Mouse (Mus musculus) CH12.LX (cell line): ENCODE measurements around the gene Gnat1. TPM values are rescaled to one million over a fixed set of nuclear protein-coding genes. Genes with fewer than 3 reads are reported as not detected.
A peak's percentile ranks its signal among the peaks of the same experiment; 100 is the strongest.

Source experiments
- DNase-seq: peaks from one replicate; pipeline ENCODE4 v3.0.0-alpha.2; 2013; ENCODE audit errors: extremely low read depth
- H3K27ac ChIP-seq: 2 replicates; pipeline ENCODE4 v1.5.1; 2012; ENCODE audit warnings: low read depth, mild to moderate bottlenecking, control low read depth, moderate library complexity; ENCODE audit not compliant: insufficient read depth
- H3K27me3 ChIP-seq: replicated peaks from 2 replicates; pipeline ENCODE3; 2012; ENCODE audit warnings: inconsistent platforms
- H3K36me3 ChIP-seq, 2 experiments: replicated peaks in 1 of 2; 2 replicates each; pipeline versions ENCODE3 to v1.6.1; 2012; ENCODE audit warnings: inconsistent platforms in 1 of 2, low read length in 1 of 2, mild to moderate bottlenecking in 1 of 2, mixed read lengths in 1 of 2, moderate library complexity in 1 of 2; ENCODE audit not compliant: control insufficient read depth in 1 of 2, insufficient read depth in 1 of 2
- H3K4me1 ChIP-seq, 2 experiments: 2 replicates each; pipeline ENCODE4 v1.6.1; 2012; ENCODE audit warnings: inconsistent platforms in 1 of 2, moderate library complexity in 1 of 2; ENCODE audit not compliant: insufficient read depth in 2 of 2, control insufficient read depth in 1 of 2
- H3K4me2 ChIP-seq: 2 replicates; pipeline ENCODE4 v1.6.1; 2012; ENCODE audit warnings: low read depth, mild to moderate bottlenecking, control low read depth; ENCODE audit not compliant: poor library complexity, insufficient read depth, severe bottlenecking
- H3K4me3 ChIP-seq, 3 experiments: fragments of 150-350 bp in 1 of 3; sonication (generic) in 1 of 3; replicated peaks in 1 of 3; 2 replicates each; pipeline versions ENCODE3 to v1.5.1; 2011 to 2012; ENCODE audit warnings: low read depth in 2 of 3, low read length in 2 of 3, mild to moderate bottlenecking in 2 of 3, moderate library complexity in 2 of 3, control low read depth in 1 of 3, improper control_type of control experiment in 1 of 3, inconsistent platforms in 1 of 3, mixed read lengths in 1 of 3; ENCODE audit not compliant: poor library complexity in 1 of 3
- H3K79me2 ChIP-seq: replicated peaks from 2 replicates; pipeline ENCODE4 v1.6.1; 2012; ENCODE audit warnings: mild to moderate bottlenecking, moderate library complexity; ENCODE audit not compliant: control insufficient read depth, poor library complexity, insufficient read depth, severe bottlenecking; ENCODE audit errors: extremely low read depth
- H3K9ac ChIP-seq: 2 replicates; pipeline ENCODE4 v1.6.1; 2012; ENCODE audit warnings: low read depth, mild to moderate bottlenecking, control low read depth, moderate library complexity; ENCODE audit not compliant: insufficient read depth
- H3K9me3 ChIP-seq: replicated peaks from 2 replicates; pipeline ENCODE3; 2012; ENCODE audit warnings: low read length, inconsistent platforms, mixed read lengths
- BHLHE40 ChIP-seq: IDR thresholded peaks from 2 replicates; pipeline ENCODE4 v1.6.1; 2011; ENCODE audit warnings: mild to moderate bottlenecking, low read depth, low read length, improper control_type of control experiment
- CHD1 ChIP-seq: IDR thresholded peaks from 2 replicates; pipeline ENCODE4 v1.6.1; 2012; ENCODE audit warnings: low read depth, low read length, improper control_type of control experiment, inconsistent platforms
- CHD2 ChIP-seq: IDR thresholded peaks from 2 replicates; pipeline ENCODE4 v1.6.1; 2011; ENCODE audit warnings: low read length, improper control_type of control experiment
- CTCF ChIP-seq, 2 experiments: IDR thresholded peaks in 1 of 2; conservative IDR thresholded peaks in 1 of 2; 2 replicates each; pipeline ENCODE4 v1.5.1; 2011 to 2012; ENCODE audit warnings: low read depth in 2 of 2, low read length in 2 of 2, improper control_type of control experiment in 1 of 2, inconsistent platforms in 1 of 2, mild to moderate bottlenecking in 1 of 2, moderate library complexity in 1 of 2
- E2F4 ChIP-seq: IDR thresholded peaks from 2 replicates; pipeline ENCODE4 v1.6.1; 2011; ENCODE audit warnings: low read depth, low read length, improper control_type of control experiment; ENCODE audit not compliant: insufficient replicate concordance
- ELF1 ChIP-seq: IDR thresholded peaks from 2 replicates; pipeline ENCODE4 v1.6.1; 2014; ENCODE audit warnings: low read depth, mild to moderate bottlenecking, inconsistent platforms, low read length, improper control_type of control experiment
- EP300 ChIP-seq: IDR thresholded peaks from 2 replicates; pipeline ENCODE4 v1.6.1; 2011; ENCODE audit warnings: low read length, improper control_type of control experiment
- ETS1 ChIP-seq: conservative IDR thresholded peaks from 2 replicates; pipeline ENCODE4 v1.6.1; 2012; ENCODE audit warnings: low read depth, mild to moderate bottlenecking, inconsistent platforms, low read length, improper control_type of control experiment, moderate library complexity
- GABPA ChIP-seq: IDR thresholded peaks from 2 replicates; pipeline ENCODE4 v1.6.1; 2012; ENCODE audit warnings: low read depth, low read length, improper control_type of control experiment, inconsistent platforms; ENCODE audit not compliant: insufficient replicate concordance
- HCFC1 ChIP-seq: IDR thresholded peaks from 2 replicates; pipeline ENCODE4 v1.6.1; 2012; ENCODE audit warnings: low read depth, mild to moderate bottlenecking, inconsistent platforms, low read length, improper control_type of control experiment
- IRF4 ChIP-seq: IDR thresholded peaks from 2 replicates; pipeline ENCODE4 v1.6.1; 2014; ENCODE audit warnings: low read depth, mild to moderate bottlenecking, inconsistent platforms, low read length, improper control_type of control experiment
- JUN ChIP-seq: IDR thresholded peaks from 2 replicates; pipeline ENCODE4 v1.6.1; 2011; ENCODE audit warnings: low read depth, mild to moderate bottlenecking, low read length, improper control_type of control experiment, moderate library complexity; ENCODE audit not compliant: insufficient read depth
- JUND ChIP-seq: conservative IDR thresholded peaks from 2 replicates; pipeline ENCODE4 v1.6.1; 2011; ENCODE audit warnings: low read depth, low read length, improper control_type of control experiment
- KAT2A ChIP-seq: IDR thresholded peaks from 2 replicates; pipeline ENCODE4 v1.6.1; 2012; ENCODE audit warnings: low read length, improper control_type of control experiment, inconsistent platforms; ENCODE audit not compliant: insufficient replicate concordance
- MAFK ChIP-seq: IDR thresholded peaks from 2 replicates; pipeline ENCODE4 v1.6.1; 2011; ENCODE audit warnings: low read length, improper control_type of control experiment; ENCODE audit not compliant: insufficient replicate concordance
- MAX ChIP-seq: IDR thresholded peaks from 2 replicates; pipeline ENCODE4 v1.6.1; 2011; ENCODE audit warnings: low read length, improper control_type of control experiment
- MAZ ChIP-seq: IDR thresholded peaks from 2 replicates; pipeline ENCODE4 v1.6.1; 2012; ENCODE audit warnings: low read depth, mild to moderate bottlenecking, inconsistent platforms, low read length, improper control_type of control experiment, moderate library complexity
- MEF2A ChIP-seq: IDR thresholded peaks from 2 replicates; pipeline ENCODE4 v1.6.1; 2014; ENCODE audit warnings: low read depth, mild to moderate bottlenecking, inconsistent platforms, low read length, improper control_type of control experiment, borderline replicate concordance
- MXI1 ChIP-seq: IDR thresholded peaks from 2 replicates; pipeline ENCODE4 v1.6.1; 2011; ENCODE audit warnings: mild to moderate bottlenecking, low read depth, low read length, improper control_type of control experiment
- MYC ChIP-seq: IDR thresholded peaks from 2 replicates; pipeline ENCODE4 v1.6.1; 2011; ENCODE audit warnings: low read depth, mild to moderate bottlenecking, improper control_type of control experiment, low read length
- NELFE ChIP-seq: IDR thresholded peaks from 2 replicates; pipeline ENCODE4 v1.6.1; 2011; ENCODE audit warnings: low read depth, low read length, improper control_type of control experiment
- NRF1 ChIP-seq: IDR thresholded peaks from 2 replicates; pipeline ENCODE4 v1.6.1; 2014; ENCODE audit warnings: low read depth, mild to moderate bottlenecking, inconsistent platforms, low read length, improper control_type of control experiment, moderate library complexity
- PAX5 ChIP-seq: IDR thresholded peaks from 2 replicates; pipeline ENCODE4 v1.6.1; 2012; ENCODE audit warnings: low read length, inconsistent platforms, mixed read lengths
- POLR2A ChIP-seq: IDR thresholded peaks from 2 replicates; pipeline ENCODE4 v1.6.1; 2011; ENCODE audit warnings: low read depth, mild to moderate bottlenecking, improper control_type of control experiment, low read length
- POLR2AphosphoS2 ChIP-seq: IDR thresholded peaks from 2 replicates; pipeline ENCODE4 v1.6.1; 2011; ENCODE audit warnings: low read depth, low read length, improper control_type of control experiment
- RAD21 ChIP-seq: IDR thresholded peaks from 2 replicates; pipeline ENCODE4 v1.6.1; 2011; ENCODE audit warnings: low read depth, mild to moderate bottlenecking, low read length, improper control_type of control experiment, moderate library complexity
- RCOR1 ChIP-seq: conservative IDR thresholded peaks from 2 replicates; pipeline ENCODE4 v1.6.1; 2012; ENCODE audit warnings: low read depth, mild to moderate bottlenecking, inconsistent platforms, low read length, improper control_type of control experiment
- SIN3A ChIP-seq: IDR thresholded peaks from 2 replicates; pipeline ENCODE4 v1.6.1; 2012; ENCODE audit warnings: low read length, improper control_type of control experiment, inconsistent platforms
- SMC3 ChIP-seq: IDR thresholded peaks from 2 replicates; pipeline ENCODE4 v1.6.1; 2011; ENCODE audit warnings: low read depth, low read length, improper control_type of control experiment
- TBP ChIP-seq: conservative IDR thresholded peaks from 2 replicates; pipeline ENCODE4 v1.6.1; 2011; ENCODE audit warnings: low read depth, low read length, improper control_type of control experiment
- TCF12 ChIP-seq: IDR thresholded peaks from 2 replicates; pipeline ENCODE4 v1.6.1; 2014; ENCODE audit warnings: low read depth, mild to moderate bottlenecking, inconsistent platforms, low read length, improper control_type of control experiment
- UBTF ChIP-seq: IDR thresholded peaks from 2 replicates; pipeline ENCODE4 v1.6.1; 2012; ENCODE audit warnings: low read depth, mild to moderate bottlenecking, inconsistent platforms, low read length, improper control_type of control experiment, moderate library complexity
- USF1 ChIP-seq: IDR thresholded peaks from 2 replicates; pipeline ENCODE4 v1.6.1; 2014; ENCODE audit warnings: low read depth, mild to moderate bottlenecking, inconsistent platforms, low read length, improper control_type of control experiment
- USF2 ChIP-seq: conservative IDR thresholded peaks from 2 replicates; pipeline ENCODE4 v1.6.1; 2011; ENCODE audit warnings: low read depth, low read length, improper control_type of control experiment
- ZC3H11A ChIP-seq: IDR thresholded peaks from 2 replicates; pipeline ENCODE4 v1.6.1; 2012; ENCODE audit warnings: low read depth, mild to moderate bottlenecking, inconsistent platforms, low read length, improper control_type of control experiment
- ZKSCAN1 ChIP-seq: IDR thresholded peaks from 2 replicates; pipeline ENCODE4 v1.6.1; 2012; ENCODE audit warnings: low read depth, inconsistent platforms, low read length, improper control_type of control experiment, borderline replicate concordance
- ZMIZ1 ChIP-seq: IDR thresholded peaks from 2 replicates; pipeline ENCODE4 v1.6.1; 2012; ENCODE audit warnings: low read depth, mild to moderate bottlenecking, inconsistent platforms, low read length, improper control_type of control experiment
- ZNF384 ChIP-seq: IDR thresholded peaks from 2 replicates; pipeline ENCODE4 v1.6.1; 2012; ENCODE audit warnings: low read depth, low read length, improper control_type of control experiment, inconsistent platforms
- dilution Hi-C: fragments of 300-500 bp; cut with MboI; formaldehyde crosslinking; loops from 2 replicates; pipeline ENCODE4 v1.14.3; 2020; ENCODE audit warnings: low sequenced_read_pairs; ENCODE audit not compliant: extremely low pct_unique_long_range_greater_than_20kb, extremely low pct_ligation_motif_present
- in situ Hi-C: fragments of 300-500 bp; cut with MboI; formaldehyde crosslinking; loops from 3 replicates; pipeline ENCODE4 v1.14.3; 2019; ENCODE audit warnings: low sequenced_read_pairs, low pct_ligation_motif_present, low pct_unique_long_range_greater_than_20kb, mixed read lengths
- polyA plus RNA-seq: library from polyadenylated mRNA; unstranded; fragments of >175 nt; gene quantifications from 2 replicates; pipeline ENCODE4 v1.2.1, GENCODE M21; 2012; ENCODE audit warnings: low read depth; ENCODE audit not compliant: insufficient read length
- total RNA-seq, 2 experiments: library from RNA; depleted of rRNA; stranded (reverse); fragments of 300-350 nt in 1 of 2; fragments of >200 nt in 1 of 2; gene quantifications; 2 replicates each; pipeline ENCODE4 v1.2.3; 2012 to 2014

The Gnat1 gene
- total and polyA plus RNA-seq, 3 experiments: 3.0 TPM; not detected in 2

DNA sequence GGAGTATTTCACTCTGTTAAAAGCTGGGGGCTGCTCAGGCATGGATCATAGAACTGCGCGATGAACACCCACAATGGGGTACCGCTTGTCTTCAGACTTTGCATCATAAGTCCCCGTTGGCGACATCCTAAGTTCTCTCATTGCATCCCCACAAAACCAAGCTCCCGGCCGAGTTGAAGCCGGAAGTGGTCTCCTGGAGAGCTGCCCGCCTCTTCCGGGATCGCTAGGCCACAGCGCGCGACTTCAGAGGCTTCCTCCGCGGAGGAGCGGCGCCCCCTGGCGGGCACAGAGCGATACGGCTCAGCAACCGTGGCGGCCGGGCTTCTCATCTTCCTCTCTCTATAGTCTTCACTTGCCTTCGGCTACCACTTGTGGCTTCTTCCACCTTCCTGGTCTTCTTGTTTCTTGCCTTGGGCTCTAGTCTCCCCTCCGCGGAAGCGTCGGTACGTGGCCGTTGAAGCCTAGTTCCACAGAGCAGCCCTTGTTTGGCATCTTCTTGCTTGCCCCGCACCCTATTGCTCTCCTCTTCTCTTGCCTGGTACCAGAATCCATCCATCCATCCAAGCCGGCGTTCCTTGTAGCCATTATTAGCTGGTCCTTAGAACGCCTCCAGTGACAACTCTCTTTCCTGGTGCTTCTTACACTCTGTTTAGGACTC lies 34.9 kb downstream of the Gnat1 start:
- dilution Hi-C loops: no loop called here
- in situ Hi-C loops: loop anchor here (5.0 kb wide), 2 partner anchors 33 to 37 kb away; partner anchors contain the start of genes Gnat1 and Sema3b

DNA sequence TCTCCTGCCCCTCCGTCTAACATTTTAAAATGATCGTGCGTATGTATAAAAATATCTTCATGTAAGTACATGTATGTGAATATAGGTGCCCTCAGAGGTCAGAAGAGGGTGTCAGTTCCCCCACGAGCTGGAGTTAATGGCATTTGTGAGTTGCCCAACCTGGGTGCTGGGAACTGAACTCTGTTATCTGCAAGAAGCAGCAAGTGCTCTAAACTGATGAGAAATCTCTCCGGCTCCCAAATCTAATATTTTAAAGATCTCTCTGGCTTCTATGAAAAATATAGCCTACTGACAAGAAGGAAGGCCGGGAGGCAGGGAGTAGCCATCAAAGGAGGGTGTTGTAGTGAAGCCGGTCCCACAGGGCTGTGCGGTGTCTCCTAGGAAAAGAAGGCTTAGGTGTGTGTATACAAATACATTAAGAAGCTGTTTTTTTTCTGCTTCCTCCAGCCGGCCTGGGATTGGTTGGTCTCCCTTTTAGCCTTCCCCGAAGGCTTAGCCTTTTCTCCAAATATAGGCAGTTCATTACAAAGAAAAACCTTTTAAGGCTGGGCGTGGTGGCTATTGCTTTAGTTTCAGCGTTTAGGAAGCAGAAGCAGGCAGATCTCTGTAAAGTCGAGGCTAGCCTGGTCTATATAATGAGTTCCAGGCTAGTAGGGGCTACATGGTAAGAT lies 35.8 kb downstream of the Gnat1 start:
- H3K9ac ChIP-seq: peak overlapping the region; percentile 99
- dilution Hi-C loops: no loop called here

More for the DNA sequence above, 34.9 kb downstream of the Gnat1 start:
- Histone ChIP-seq H3K4me1 (peaks cover 13 to 39% of the 10 kb centered on the region in 2 experiments), H3K9ac (peak overlapping the region; percentile 99), H3K27me3 (peaks cover 16% of the 10 kb centered on the region), H3K79me2 (no peaks in the 10 kb centered on the region), H3K36me3 (no peaks in the 10 kb centered on the region), H3K4me3 (peak overlapping the region; percentile 66 to 68 (median 67)), H3K27ac (no peak overlapping the region), H3K9me3 (no peaks in the 10 kb centered on the region), H3K4me2 (peak overlapping the region; percentile 96)
- peak; percentile 75; the same call in 1 of the 2 replicates for TF ChIP-seq E2F4
- TF ChIP-seq MAFK: no peak
- TF ChIP-seq MAX: peak; percentile 50; the same call in 1 of the 2 replicates
- TF ChIP-seq SMC3: peak; percentile 98
- no peak for TF ChIP-seq PAX5
- TF ChIP-seq MAZ: no peak
- peak; percentile 31; the same call in 1 of the 2 replicates for TF ChIP-seq ZMIZ1
- TF ChIP-seq GABPA: no peak
- no peak for TF ChIP-seq USF2
- TF ChIP-seq RAD21: peak; percentile 98
- TF ChIP-seq MYC: peak; percentile 45; the same call in 1 of the 2 replicates
- TF ChIP-seq ZKSCAN1: no peak
- TF ChIP-seq USF1: no peak
- peak; percentile 8; the same call in 1 of the 2 replicates for TF ChIP-seq BHLHE40
- 0 out of 2 replicates have a peak, but pooled peaks have one; percentile 46 for TF ChIP-seq TBP
- TF ChIP-seq MXI1: no peak
- peak; percentile 74 for TF ChIP-seq HCFC1
- peak; percentile 43 to 99; a peak in 3 of 4 replicates for TF ChIP-seq CTCF (conservative IDR thresholded peaks at IDR 0.05 in 1 of 2, IDR thresholded peaks at IDR 0.05 in 1 of 2; ENCODE audit: low read depth in 2 of 2, low read length in 2 of 2)
- TF ChIP-seq JUND: no peak
- no peak for TF ChIP-seq JUN
- peak; percentile 79 for TF ChIP-seq ZC3H11A
- TF ChIP-seq UBTF: no peak
- peak; percentile 91 for TF ChIP-seq NELFE
- peak; percentile 94 for TF ChIP-seq POLR2A
- peak; percentile 72 for TF ChIP-seq IRF4
- no peak for TF ChIP-seq CHD1
- 0 out of 2 replicates have a peak, but pooled peaks have one; percentile 31 for TF ChIP-seq ETS1
- TF ChIP-seq POLR2AphosphoS2: no peak
- 0 out of 2 replicates have a peak, but pooled peaks have one; percentile 6 for TF ChIP-seq EP300
- peak; percentile 95 for TF ChIP-seq ELF1
- peak; percentile 70 for TF ChIP-seq SIN3A
- TF ChIP-seq ZNF384: no peak
- TF ChIP-seq KAT2A: 0 out of 2 replicates have a peak, but pooled peaks have one; percentile 61
- no peak for TF ChIP-seq RCOR1
- TF ChIP-seq MEF2A: peak; percentile 43; the same call in 1 of the 2 replicates
- peak; percentile 89 for TF ChIP-seq TCF12
- peak; percentile 58; the same call in 1 of the 2 replicates for TF ChIP-seq CHD2
- no peak; the same call in 1 of the 2 replicates for TF ChIP-seq NRF1
- peak; percentile 91 for DNase-seq

More for the DNA sequence above, 35.8 kb downstream of the Gnat1 start:
- H3K4me2 ChIP-seq: peak overlapping the region; percentile 82; the same call in 1 of the 2 replicates
- peaks cover 8% of the 10 kb centered on the region for H3K27me3 ChIP-seq
- in situ Hi-C loops: loop anchor here (5.0 kb wide), 2 partner anchors 34 to 36 kb away; partner anchors contain the start of genes Gnat1 and Sema3b
- H3K27ac ChIP-seq: no peak overlapping the region
- no peak for TF ChIP-seq CTCF (conservative IDR thresholded peaks at IDR 0.05 in 1 of 2, IDR thresholded peaks at IDR 0.05 in 1 of 2; ENCODE audit: low read depth in 2 of 2, low read length in 2 of 2)
- TF ChIP-seq MAFK: no peak
- TF ChIP-seq NRF1: no peak
- H3K36me3 ChIP-seq: no peaks in the 10 kb centered on the region
- no peaks in the 10 kb centered on the region for H3K79me2 ChIP-seq
- H3K4me3 ChIP-seq: peak overlapping the region; percentile 66 to 68 (median 67)
- no peak for DNase-seq
- H3K4me1 ChIP-seq: peaks cover 13 to 43% of the 10 kb centered on the region in 2 experiments
- H3K9me3 ChIP-seq: no peaks in the 10 kb centered on the region
